Mouse (Mus musculus): Measurements from ENCODE around the gene Cdk5rap2. TPM values are rescaled to one million over a fixed set of nuclear protein-coding genes. Genes with fewer than 3 reads are reported as not detected.

Gene Cdk5rap2
- total RNA-seq, 2 experiments from 2014 or later = 8.0 to 11.9 TPM

GRCm38 (mm10) chr4:70267213-70267906 lies 142.9 kb downstream of the Cdk5rap2 start:
- no peak for DNase-seq
- intact Hi-C loops (cut with DNase I) = no loop called here

- DNase-seq = peak; percentile 35 to 61
- intact Hi-C loops (cut with DNase I) = loop anchor here (1.0 to 2.0 kb wide), 2 partner anchors 42 to 91 kb away; no protein-coding TSS in a partner anchor
Measured at GRCm38 (mm10) chr4:70265248-70265647, 145.0 kb downstream of the Cdk5rap2 start.

GRCm38 (mm10) chr4:70262850-70263249 lies 147.4 kb downstream of the Cdk5rap2 start:
- intact Hi-C loops (cut with DNase I) = no loop called here
- no peak for DNase-seq

DNA sequence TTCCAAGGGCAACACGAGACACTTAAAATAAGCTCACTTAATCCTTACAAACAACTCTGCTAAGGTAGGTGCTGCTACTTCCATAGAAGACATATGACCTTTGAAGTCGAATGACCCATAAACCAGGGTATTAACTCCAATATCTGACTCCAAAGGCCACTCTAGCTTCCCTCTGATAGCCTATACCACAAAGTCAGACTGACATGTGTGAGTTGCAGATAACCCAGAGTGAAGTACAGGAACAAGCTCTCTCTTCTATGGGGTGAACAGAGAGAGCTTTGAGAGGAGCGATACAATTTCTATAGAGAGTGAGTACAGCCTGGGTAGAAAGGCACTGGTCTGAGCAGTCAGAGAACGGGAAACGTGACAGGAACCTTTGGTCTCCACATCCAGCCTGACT lies 148.9 kb downstream of the Cdk5rap2 start:
- intact Hi-C loops (cut with DNase I) = no loop called here
- no peak for DNase-seq

GRCm38 (mm10) chr4:70260419-70260807 lies 149.8 kb downstream of the Cdk5rap2 start:
- intact Hi-C loops (cut with DNase I) = no loop called here
- no peak for DNase-seq

DNA sequence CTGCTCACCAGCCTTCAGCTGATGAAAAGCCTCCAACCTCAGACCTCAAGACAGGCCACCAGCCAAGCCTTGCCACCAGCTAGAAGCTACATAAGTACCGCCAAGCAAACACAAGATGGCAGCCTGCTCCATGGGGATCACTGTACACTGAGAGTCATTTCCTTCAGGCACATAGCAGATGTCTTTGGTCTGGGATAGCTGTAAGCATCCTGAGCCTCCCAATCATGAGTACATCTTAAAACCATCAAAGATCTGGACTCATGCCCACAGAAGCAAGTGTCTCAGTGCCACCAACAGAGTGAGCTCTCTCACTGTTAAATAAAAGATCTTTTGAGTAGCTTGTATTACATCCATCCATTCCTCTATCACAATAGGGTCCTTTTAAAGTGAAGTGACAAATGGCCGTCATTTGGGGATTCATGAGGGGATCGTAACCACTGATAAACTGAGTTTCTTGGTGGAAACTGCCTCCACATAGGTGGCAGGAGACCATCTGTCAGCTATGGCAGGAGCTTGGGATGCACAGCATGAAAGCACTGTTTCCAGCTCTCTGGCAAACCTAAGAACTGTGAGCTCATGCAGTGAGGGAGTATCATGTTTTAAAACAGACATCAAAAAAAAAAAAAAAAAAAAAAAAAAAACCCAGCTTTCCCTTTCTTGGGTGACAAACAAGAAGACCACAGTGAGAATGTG lies 150.4 kb downstream of the Cdk5rap2 start:
- intact Hi-C loops (cut with DNase I) = no loop called here

DNA sequence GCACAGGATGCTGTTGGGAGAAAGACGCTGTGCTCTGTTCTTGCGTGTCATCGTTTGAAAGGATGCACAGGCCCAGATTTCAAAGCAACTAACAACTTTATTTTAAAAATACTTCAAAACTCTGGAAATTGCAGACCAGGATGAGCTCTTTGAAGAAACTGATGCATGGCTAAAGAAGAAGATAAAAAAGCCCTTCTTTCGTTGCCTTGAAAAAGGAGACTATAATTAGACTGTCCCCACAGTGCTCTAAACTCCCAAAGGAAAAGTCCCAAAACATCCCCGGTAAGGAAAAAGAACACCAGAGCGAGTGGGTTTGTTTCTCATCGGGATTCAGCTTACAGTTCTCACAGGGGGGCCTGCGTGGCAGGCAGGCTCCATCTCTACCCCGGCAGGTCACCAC lies 151.4 kb downstream of the Cdk5rap2 start:
- intact Hi-C loops (cut with DNase I) = no loop called here
- DNase-seq = no peak

More for the DNA sequence above, 150.4 kb downstream of the Cdk5rap2 start:
- no peak for DNase-seq

GRCm38 (mm10) chr4:70258205-70258604 lies 152.0 kb downstream of the Cdk5rap2 start:
- intact Hi-C loops (cut with DNase I) = no loop called here
- DNase-seq = no peak

- intact Hi-C loops (cut with DNase I) = no loop called here
Measured at GRCm38 (mm10) chr4:70251782-70252181, 158.5 kb downstream of the Cdk5rap2 start.

DNA sequence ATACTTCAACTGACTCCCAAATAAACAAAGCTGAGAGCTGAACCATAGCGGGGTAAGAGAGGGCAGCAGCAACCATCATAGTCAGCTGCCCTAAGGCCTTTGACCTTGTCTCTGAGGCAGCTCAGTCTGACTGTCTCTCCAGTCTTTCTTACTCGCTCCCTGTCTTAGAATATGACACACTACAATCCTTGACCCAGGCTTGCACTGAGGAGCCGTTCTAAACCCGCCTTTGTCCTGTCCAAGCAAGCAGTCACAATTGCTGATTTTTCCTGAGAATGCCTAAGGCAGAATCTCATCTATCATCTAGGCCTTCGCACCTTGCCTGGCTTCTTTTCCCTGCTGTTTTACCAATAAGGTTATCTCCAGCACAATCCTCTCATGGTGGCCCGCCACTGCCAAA lies 164.5 kb downstream of the Cdk5rap2 start:
- no peak for DNase-seq
- intact Hi-C loops (cut with DNase I) = no loop called here

More at GRCm38 (mm10) chr4:70251782-70252181, 158.5 kb downstream of the Cdk5rap2 start:
- no peak for DNase-seq

- DNase-seq = no peak
- intact Hi-C loops (cut with DNase I) = no loop called here
Measured at GRCm38 (mm10) chr4:70243561-70244120, 166.6 kb downstream of the Cdk5rap2 start.

- intact Hi-C loops (cut with DNase I) = no loop called here
- no peak for DNase-seq
Measured at GRCm38 (mm10) chr4:70239731-70240130, 170.5 kb downstream of the Cdk5rap2 start.

DNA sequence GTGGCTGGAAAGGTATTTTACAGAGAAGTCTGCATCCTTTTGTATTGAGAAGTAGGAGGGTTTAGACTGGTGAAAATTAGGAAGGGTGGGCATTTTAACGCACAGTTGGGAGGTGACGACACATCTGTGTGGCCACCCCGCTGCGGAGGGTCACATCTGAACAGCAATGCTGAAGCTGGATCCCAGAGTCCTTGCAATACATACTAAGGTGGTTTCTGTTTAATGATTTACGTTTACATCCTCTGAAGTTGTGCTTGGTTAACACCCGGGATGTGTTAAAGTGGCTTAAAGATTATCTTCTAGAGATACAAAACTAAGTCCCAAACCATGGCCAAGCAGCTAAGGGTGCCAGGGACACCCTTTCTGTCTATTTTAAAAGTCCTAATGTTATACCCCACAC lies 171.4 kb downstream of the Cdk5rap2 start:
- intact Hi-C loops (cut with DNase I) = no loop called here
- no peak for DNase-seq

DNA sequence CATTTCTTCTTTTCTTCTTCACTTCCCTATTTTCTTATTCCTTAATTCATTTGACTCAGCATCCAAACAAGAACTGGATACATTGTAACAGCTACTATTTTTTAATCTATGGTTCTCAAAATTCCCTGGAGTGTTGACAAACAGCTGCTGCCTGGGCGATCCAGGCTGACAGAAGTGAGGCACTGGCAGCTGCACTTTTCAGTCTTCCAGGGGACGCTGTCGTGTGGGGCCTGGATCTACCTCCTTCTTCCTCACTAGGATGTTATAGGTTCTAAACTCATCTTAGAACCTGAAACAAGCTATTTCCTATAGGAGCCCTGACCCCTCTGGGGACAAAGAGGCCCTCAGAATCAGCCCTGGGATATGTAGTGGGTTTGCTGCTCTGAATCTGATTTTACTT lies 177.9 kb downstream of the Cdk5rap2 start:
- intact Hi-C loops (cut with DNase I) = no loop called here
- DNase-seq = no peak

DNA sequence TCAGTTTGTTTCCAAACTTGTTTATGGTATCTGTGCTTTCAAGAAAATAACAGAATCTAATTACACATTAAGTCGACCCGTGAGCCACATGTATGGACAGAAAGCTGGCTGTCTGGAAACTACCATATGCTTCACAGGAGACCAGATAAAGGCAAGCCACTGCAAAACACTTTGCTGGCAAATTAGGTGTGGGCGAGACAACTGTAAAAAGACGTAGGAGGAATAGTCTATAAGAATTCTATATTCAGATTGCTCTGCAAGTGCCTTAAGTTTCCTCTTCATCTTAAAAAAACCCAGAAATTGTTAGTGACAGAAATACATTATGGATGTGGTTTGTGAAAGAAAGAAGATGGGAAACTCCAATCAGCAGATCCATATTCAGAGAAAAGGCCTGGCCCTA lies 180.4 kb downstream of the Cdk5rap2 start:
- no peak for DNase-seq
- intact Hi-C loops (cut with DNase I) = no loop called here

DNA sequence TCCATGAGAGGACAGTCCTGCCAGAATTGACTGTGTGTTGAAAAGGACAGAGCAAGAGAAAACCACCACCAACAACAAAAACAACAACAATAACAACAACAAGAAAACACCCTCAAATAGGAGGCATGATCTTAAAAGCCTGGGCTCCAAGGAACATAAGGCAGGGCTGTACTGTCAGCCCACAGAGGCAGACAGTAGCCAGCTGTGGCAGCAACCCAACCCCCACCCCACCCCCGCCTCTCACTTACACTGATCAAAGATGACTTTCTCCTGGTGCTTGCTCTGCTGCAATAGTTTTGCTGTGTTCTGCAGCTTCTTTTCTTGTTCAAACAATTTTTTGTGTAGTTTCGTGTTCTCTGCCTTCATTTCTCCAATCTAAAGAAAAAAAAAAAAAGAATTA lies 181.9 kb downstream of the Cdk5rap2 start:
- no peak for DNase-seq
- intact Hi-C loops (cut with DNase I) = no loop called here

- no peak for DNase-seq
- intact Hi-C loops (cut with DNase I) = no loop called here
Measured at GRCm38 (mm10) chr4:70227667-70228066, 182.6 kb downstream of the Cdk5rap2 start.

DNA sequence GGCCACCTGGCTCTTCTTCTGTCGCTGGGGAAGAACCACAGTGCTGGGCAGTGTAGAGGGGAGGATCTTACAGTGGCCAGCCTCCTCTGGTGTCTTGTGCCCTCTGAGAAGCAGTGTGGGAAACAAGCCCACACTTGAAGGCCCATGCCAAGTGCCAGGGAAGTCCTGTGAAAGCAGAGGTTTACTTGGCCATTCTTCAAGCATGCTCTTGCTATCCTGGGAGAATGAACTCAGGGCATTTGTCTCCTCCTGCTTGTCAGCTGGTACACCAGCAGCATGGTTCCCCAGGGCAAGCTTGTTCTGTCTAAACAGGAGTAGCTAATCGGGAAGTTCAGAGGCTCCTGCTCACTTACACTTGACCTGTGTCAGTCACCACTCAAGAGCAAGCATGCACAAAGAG lies 185.7 kb downstream of the Cdk5rap2 start:
- no peak for DNase-seq
- intact Hi-C loops (cut with DNase I) = no loop called here

DNA sequence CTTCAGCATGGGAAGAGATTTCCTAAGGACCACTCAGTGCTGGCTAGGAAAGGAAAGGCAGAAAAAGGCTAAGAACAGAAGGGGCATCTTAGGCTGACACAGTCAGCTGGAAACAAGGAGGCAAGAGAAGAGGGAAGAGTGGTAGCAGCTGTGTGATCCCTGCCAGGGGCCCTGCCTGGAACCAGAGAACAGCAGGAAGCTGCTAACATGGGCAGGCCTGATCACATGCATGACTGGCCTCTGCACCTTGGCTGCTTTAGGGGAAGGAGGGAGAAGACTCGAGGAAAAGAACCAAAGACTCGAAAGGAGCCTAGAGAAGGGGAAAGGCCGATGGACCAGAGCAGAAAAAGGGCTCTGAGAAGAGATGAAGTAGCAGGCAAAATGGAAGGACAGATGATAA lies 188.4 kb downstream of the Cdk5rap2 start:
- intact Hi-C loops (cut with DNase I) = no loop called here

GRCm38 (mm10) chr4:70221370-70221769 lies 188.9 kb downstream of the Cdk5rap2 start:
- no peak for DNase-seq
- intact Hi-C loops (cut with DNase I) = no loop called here

More for the DNA sequence above, 188.4 kb downstream of the Cdk5rap2 start:
- DNase-seq = peak in 1 of 2 experiments; percentile 16

GRCm38 (mm10) chr4:70220277-70221180 lies 189.7 kb downstream of the Cdk5rap2 start:
- DNase-seq = peak; percentile 74 to 78
- intact Hi-C loops (cut with DNase I) = no loop called here

Data from heart, postnatal 10 days (tissue).